Mouse (Mus musculus) kidney, adult 2 months (tissue): ENCODE measurements around the gene Scfd2. TPM values are rescaled to one million over a fixed set of nuclear protein-coding genes. Genes with fewer than 3 reads are reported as not detected.
A peak's percentile ranks its signal among the peaks of the same experiment; 100 is the strongest.

Experiments
- DNase-seq: peaks from one replicate; pipeline ENCODE4 v3.0.0; 2021
- H3K27ac ChIP-seq: fragments of 200-500 bp; 2 replicates; pipeline ENCODE4 v1.5.1; 2012; ENCODE audit warnings: low read depth, low read length, control low read depth, inconsistent platforms; ENCODE audit not compliant: insufficient read depth
- H3K27me3 ChIP-seq: fragments of 200-500 bp; replicated peaks from 2 replicates; pipeline ENCODE4 v1.6.1; 2012; ENCODE audit warnings: mild to moderate bottlenecking, moderate library complexity, low read length, inconsistent platforms; ENCODE audit not compliant: control insufficient read depth, insufficient read depth
- H3K36me3 ChIP-seq: fragments of 200-500 bp; 2 replicates; pipeline ENCODE4 v1.6.1; 2012; ENCODE audit warnings: mild to moderate bottlenecking, moderate library complexity, low read length, inconsistent platforms; ENCODE audit not compliant: control insufficient read depth, insufficient read depth
- H3K4me1 ChIP-seq: fragments of 200-500 bp; 2 replicates; pipeline ENCODE4 v1.6.1; 2011; ENCODE audit warnings: low read length; ENCODE audit not compliant: control insufficient read depth, insufficient read depth
- H3K4me3 ChIP-seq: fragments of 200-500 bp; 2 replicates; pipeline ENCODE4 v1.5.1; 2011; ENCODE audit warnings: mild to moderate bottlenecking, low read depth, low read length, control low read depth; ENCODE audit not compliant: insufficient read depth
- CTCF ChIP-seq: fragments of 200-500 bp; conservative IDR thresholded peaks from 2 replicates; pipeline ENCODE4 v1.5.1; 2011; ENCODE audit warnings: low read depth, mild to moderate bottlenecking, control low read depth, low read length, moderate library complexity, mixed read lengths; ENCODE audit not compliant: insufficient read depth, insufficient read length
- POLR2A ChIP-seq: fragments of 200-500 bp; IDR thresholded peaks from one replicate; pipeline ENCODE4 v1.6.1; 2011; ENCODE audit warnings: low read depth, low read length, control low read depth
- WGBS: fragments of 180-500 bp; shearing (Covaris S2); methylation state at CpG from one replicate; pipeline ENCODE4 v1.1.7; 2018; 5-methylcytosine and 5-hydroxymethylcytosine counted together
- polyA plus RNA-seq: library from polyadenylated mRNA; depleted of rRNA; stranded (reverse); fragments of >200 nt; gene quantifications from 2 replicates; pipeline ENCODE4 v1.2.3, GENCODE M21; 2012

The Scfd2 gene
- polyA plus RNA-seq, 1 experiment: 16.1 TPM

DNA sequence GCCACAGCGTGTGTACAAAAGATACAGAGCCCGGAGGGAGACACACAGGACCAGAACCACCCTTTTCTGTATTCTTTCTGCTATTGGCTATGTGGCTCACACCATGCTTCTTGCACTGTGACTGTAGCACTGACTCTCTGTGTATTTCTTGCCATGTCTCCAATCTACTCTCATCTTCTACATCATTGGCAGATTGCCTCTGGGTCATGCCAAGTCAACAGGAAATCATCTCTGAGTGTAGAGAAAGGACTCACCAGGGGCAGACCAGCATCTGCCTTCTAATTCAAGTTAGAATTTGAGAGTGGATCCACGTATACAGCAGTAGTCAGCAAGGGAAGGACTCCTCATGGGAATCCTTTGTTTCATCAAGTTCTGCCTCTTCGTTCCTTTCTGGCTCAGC is 308.9 kb downstream of the Scfd2 start:
- no peak for DNase-seq
- H3K4me1 ChIP-seq: peaks cover 3% of the 10 kb centered on the region; the same call in 1 of the 2 replicates
- TF ChIP-seq CTCF (no peak), POLR2A (no peak)
- WGBS: 80% methylated on average over 4 of the region's 4 CpGs
- no peaks in the 10 kb centered on the region for H3K36me3 ChIP-seq
- no peaks in the 10 kb centered on the region for H3K27me3 ChIP-seq
- H3K4me3 ChIP-seq: no peak overlapping the region
- H3K27ac ChIP-seq: no peak overlapping the region

DNA sequence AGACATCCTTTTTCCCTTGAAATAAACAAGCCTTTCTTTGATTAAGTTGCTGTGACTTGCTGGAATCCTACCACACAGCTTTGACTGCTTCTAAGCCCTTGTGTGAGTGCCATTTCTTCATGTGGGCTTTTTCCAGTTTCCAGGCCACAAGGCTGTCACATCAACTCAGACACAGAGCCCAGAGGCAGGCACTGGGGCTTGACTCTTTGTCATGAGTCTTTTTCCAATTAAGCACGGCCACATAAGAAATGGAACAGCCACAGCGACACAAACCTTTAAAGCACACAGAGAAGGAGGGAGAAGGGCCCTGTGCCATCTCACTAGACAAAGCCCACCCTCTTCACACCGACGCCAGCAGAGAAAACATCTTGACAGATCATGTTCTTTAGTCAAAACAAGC is 313.0 kb downstream of the Scfd2 start:
- TF ChIP-seq CTCF: no peak
- no peak for TF ChIP-seq POLR2A
- no peak for DNase-seq
- WGBS: 70% methylated on average over 4 of the region's 4 CpGs

DNA sequence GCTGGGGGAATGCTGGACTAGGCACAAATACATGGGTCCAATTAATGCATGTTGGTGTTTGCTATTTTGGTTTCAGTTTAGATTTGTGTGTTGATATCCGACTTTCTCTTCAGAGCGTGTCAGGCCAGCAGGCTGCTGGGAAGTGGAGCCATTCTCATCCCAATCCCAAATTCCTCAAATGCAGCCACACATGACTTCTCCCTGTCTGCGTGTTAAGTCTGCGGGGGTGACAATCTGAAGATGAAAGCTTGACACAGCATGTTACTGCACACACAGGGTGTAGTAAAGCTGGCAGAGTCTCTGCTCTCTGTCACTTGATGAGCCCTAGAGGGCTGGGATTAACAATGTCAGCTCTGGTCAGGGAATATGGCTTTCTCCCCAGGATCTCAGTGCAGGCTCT is 316.4 kb downstream of the Scfd2 start:
- H3K27ac ChIP-seq: peak overlapping the region; percentile 4; the same call in 1 of the 2 replicates
- TF ChIP-seq CTCF (no peak), POLR2A (no peak)
- no peak overlapping the region for H3K4me3 ChIP-seq
- 24% methylated on average over 4 of the region's 4 CpGs for WGBS
- no peaks in the 10 kb centered on the region for H3K27me3 ChIP-seq
- no peaks in the 10 kb centered on the region for H3K36me3 ChIP-seq
- H3K4me1 ChIP-seq: peaks cover 4% of the 10 kb centered on the region; the same call in 1 of the 2 replicates
- peak; percentile 21 for DNase-seq

More for the DNA sequence above, 313.0 kb downstream of the Scfd2 start:
- no peaks in the 10 kb centered on the region for H3K27me3 ChIP-seq
- H3K27ac ChIP-seq: no peak overlapping the region
- peaks cover 4% of the 10 kb centered on the region; the same call in 1 of the 2 replicates for H3K4me1 ChIP-seq
- H3K36me3 ChIP-seq: no peaks in the 10 kb centered on the region
- no peak overlapping the region for H3K4me3 ChIP-seq

DNA sequence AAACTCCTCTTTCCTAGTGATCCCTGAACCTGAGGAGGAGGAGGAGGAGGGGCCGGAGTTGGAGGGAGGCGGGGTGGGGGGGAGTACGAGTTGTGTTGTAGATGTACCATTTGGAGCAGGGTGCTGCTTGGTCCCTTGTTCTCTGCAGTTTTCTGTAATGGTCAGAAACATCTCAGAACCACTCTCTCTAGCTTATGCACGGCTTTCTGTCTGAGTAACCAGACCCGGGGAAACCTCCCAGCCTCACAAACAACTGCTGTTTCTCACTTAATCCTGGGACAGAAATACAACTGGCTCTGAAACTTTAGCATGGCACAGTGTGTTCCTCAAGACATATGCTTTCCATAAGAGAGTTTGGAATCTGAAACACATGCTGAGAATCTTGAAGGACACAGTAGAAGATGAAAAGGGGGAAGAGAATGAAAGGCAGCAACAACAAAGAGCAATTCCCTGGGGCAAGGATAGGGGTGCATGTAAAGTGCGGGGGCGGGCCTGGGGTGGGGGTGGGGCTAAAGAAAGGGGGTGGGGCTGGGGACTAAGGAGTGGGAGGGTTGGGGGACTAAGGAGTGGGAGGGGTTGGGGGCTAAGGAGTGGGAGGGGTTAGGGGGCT is 317.0 kb downstream of the Scfd2 start:
- WGBS: 25% methylated on average over 7 of the region's 7 CpGs
- no peak for DNase-seq
- H3K4me3 ChIP-seq: no peak overlapping the region
- peaks cover 4% of the 10 kb centered on the region; the same call in 1 of the 2 replicates for H3K4me1 ChIP-seq
- no peaks in the 10 kb centered on the region for H3K27me3 ChIP-seq
- no peaks in the 10 kb centered on the region for H3K36me3 ChIP-seq
- peak overlapping the region; percentile 42 for H3K27ac ChIP-seq
- TF ChIP-seq CTCF (no peak), POLR2A (no peak)

DNA sequence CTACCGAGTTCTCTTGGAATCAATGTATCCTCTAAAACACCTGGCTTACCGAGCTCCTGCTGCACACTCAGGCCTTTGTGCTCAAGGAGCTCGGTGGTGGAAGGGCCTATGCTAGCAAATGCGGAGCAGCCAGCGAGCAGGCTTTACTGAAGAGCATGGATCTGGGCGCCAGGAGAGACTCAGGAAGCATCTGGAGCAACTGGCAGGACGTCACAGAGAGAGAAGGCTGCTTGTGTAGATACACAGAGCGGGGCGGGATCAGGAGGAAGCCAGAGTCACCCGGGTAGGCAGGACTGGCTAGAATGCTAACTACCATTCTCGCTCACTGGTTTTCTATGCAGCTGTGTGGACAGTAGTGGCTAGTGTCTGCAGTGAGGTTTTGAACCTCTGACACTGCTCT is 320.2 kb downstream of the Scfd2 start:
- WGBS: 75% methylated on average over 11 of the region's 11 CpGs
- Histone ChIP-seq H3K27me3 (no peaks in the 10 kb centered on the region), H3K36me3 (no peaks in the 10 kb centered on the region), H3K4me3 (no peak overlapping the region), H3K4me1 (peaks cover 4% of the 10 kb centered on the region; the same call in 1 of the 2 replicates), H3K27ac (no peak overlapping the region)
- TF ChIP-seq POLR2A (no peak), CTCF (no peak)
- no peak for DNase-seq

DNA sequence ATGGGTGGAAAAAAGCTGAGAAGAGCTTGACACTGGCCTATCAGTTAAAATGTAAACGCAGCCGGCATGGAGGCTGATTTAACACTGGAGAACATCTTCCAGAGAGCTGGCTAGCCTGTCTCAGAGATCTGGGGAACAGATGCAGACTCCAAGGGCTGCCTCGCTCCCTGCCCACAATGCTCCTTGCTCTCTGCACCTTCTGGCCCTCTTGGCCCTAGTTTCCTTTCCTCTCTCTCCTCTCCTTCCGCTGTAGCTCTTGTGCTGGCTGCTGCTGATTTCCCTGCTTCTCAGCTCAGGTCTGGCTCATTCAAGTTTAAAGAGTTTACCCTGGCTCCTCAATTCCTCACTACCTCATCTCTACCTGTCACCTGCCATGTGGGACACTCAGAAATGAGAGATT is 321.9 kb downstream of the Scfd2 start:
- H3K36me3 ChIP-seq: no peaks in the 10 kb centered on the region
- H3K27ac ChIP-seq: no peak overlapping the region
- DNase-seq: no peak
- H3K4me1 ChIP-seq: no peaks in the 10 kb centered on the region; the same call in 1 of the 2 replicates
- WGBS: 79% methylated on average over 4 of the region's 4 CpGs
- H3K27me3 ChIP-seq: no peaks in the 10 kb centered on the region
- TF ChIP-seq CTCF (no peak), POLR2A (no peak)
- no peak overlapping the region for H3K4me3 ChIP-seq

DNA sequence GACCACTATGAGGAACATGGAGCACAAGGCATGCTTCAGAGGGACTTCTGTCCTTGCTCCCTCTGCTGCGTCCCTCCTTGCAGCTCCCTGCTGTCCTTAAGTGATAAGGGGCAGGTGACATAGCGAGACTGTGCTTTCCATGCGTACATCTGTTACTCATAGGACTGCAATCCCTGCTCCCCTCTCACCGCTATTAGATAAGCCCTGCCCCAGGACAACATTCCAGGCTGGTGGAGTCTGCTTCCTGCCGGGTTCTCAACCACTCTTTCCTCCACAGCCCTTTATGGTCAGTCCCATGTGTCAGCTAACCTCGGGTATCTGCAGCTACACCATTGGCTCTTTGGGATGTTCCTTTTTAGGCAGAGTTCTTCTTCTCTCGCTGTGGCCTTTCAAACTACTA is 323.1 kb downstream of the Scfd2 start:
- DNase-seq: no peak
- Histone ChIP-seq H3K27ac (no peak overlapping the region; the same call in 1 of the 2 replicates), H3K4me1 (no peaks in the 10 kb centered on the region; the same call in 1 of the 2 replicates), H3K36me3 (no peaks in the 10 kb centered on the region), H3K27me3 (no peaks in the 10 kb centered on the region), H3K4me3 (no peak overlapping the region)
- TF ChIP-seq CTCF (no peak), POLR2A (no peak)
- 70% methylated on average over 7 of the region's 7 CpGs for WGBS
